Mouse (Mus musculus): ENCODE measurements at regions not wholly inside any gene's neighbourhood (a gene's known extent, or its start where the extent isn't known, plus 50 kb on each side); places are given as distances from the start of the nearest gene placed in this dataset.

DNA sequence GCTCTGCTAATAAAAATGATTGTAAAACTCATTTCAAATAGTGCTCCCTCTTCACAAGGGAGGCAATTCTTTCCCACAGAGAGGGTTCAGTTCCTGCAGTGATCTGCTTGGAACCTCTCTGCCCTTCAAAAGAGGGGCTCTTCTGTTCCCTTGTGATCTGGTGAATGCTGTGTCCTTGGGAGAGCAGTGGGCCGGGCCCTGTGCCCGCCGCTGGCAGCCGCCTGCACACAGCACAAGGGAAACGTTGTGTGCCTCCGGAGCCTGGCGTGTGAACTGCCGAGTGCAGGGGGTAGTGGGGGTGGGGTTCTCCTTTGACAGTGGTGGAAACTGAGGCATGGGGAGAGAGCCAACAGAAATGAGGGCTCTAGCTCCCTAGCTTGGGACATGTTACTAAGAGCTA, 54.4 kb upstream of the Csrp1 start:
- no peak for DNase-seq (ENCODE audit: low spot score in 2 of 2)

DNA sequence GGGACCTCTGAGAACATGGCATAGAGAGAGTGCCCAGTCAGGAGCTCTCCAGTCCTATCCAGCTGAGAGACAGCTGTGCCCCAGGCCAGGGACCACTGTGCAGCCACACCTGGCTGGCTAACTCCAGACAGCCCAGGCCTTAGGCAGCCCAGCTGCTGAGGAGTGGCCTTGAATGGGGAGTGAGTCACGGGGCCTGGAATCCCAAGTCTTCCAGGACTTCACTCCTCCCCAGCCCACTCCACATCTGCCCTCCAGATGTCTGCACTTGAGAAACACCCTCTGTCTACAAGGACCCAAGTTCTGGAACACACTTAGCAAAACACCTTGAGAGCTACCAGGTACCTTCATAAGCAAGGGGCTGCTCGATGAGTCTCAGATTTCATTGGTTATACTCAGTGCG, 51.5 kb upstream of the Csrp1 start:
- DNase-seq (ENCODE audit: low spot score in 2 of 2), result no peak

DNA sequence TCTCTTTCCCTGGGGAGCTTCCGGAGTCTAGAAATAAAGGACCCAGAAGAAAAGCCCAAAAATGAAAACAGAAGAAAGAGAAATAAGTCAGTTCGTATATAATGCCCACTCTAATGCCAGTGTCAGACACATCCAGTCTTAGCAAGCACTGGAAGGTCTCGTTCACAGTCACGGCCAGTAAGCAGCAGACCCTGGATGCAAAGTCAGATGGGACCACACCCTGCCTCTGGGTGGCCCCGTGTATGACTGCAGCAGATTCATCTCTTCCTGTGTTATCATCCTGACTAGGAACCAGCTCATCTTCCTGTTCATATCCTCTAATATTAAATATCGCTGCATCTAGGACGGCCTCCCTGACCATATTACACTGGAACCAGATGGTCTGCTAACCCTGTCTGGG, 50.9 kb upstream of the Csrp1 start:
- no peak for DNase-seq (ENCODE audit: low spot score in 2 of 2)

DNA sequence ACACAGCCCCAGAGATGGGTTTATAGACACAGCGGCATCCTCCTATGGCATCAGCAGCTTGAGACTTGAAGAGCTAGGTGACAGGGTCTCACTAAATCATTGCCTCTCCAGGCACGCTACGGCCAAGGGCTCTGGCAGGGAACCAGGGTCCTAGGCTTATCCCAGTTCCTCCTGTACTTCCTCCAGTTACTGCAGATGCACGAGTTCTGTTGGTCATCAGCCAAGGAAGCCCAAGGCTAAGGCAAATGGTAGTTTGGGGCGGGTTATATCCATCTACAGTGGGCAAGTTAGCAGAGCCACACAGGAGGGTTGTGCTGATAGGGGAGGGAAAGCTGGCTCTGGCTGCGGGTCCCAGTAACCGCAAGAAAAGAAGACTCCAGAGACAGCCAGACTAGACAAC, 50.1 kb upstream of the Csrp1 start:
- peak in 1 of 2 experiments; percentile 50 for DNase-seq (ENCODE audit: low spot score in 2 of 2)

Data from adrenal gland, adult 18-20 months (tissue).